Mouse (Mus musculus) spleen, adult 12 weeks (tissue): ENCODE results near the gene Slc36a4.

Experiments used
- DNase-seq: peaks from one replicate; pipeline ENCODE4 v3.0.0; 2022; ENCODE audit warnings: low spot score

The Slc36a4 gene

GRCm38 (mm10) chr9:15709599-15710381, at the start of gene Slc36a4:
Slc36a4 (plus strand) TSS chr9:15709738.
- DNase-seq: peak; percentile 4

- no peak for DNase-seq
These were observed 44.9 kb upstream of the Slc36a4 start for GRCm38 (mm10) chr9:15664606-15665005.

- DNase-seq: no peak
These were observed 40.1 kb upstream of the Slc36a4 start for GRCm38 (mm10) chr9:15669452-15669851.

GRCm38 (mm10) chr9:15670002-15670527, 39.5 kb upstream of the Slc36a4 start:
- no peak for DNase-seq

GRCm38 (mm10) chr9:15672251-15672650, 37.3 kb upstream of the Slc36a4 start:
- no peak for DNase-seq

- no peak for DNase-seq
These were observed 27.6 kb upstream of the Slc36a4 start for GRCm38 (mm10) chr9:15681855-15682466.

- no peak for DNase-seq
These were observed 24.3 kb upstream of the Slc36a4 start for GRCm38 (mm10) chr9:15685215-15685614.

GRCm38 (mm10) chr9:15687358-15687757, 22.2 kb upstream of the Slc36a4 start:
- DNase-seq: no peak

- DNase-seq: no peak
These were observed 15.7 kb upstream of the Slc36a4 start for GRCm38 (mm10) chr9:15693847-15694246.

- DNase-seq: no peak
These were observed 14.5 kb upstream of the Slc36a4 start for GRCm38 (mm10) chr9:15694989-15695388.

- no peak for DNase-seq
These were observed 3.8 kb upstream of the Slc36a4 start for GRCm38 (mm10) chr9:15705706-15706105.

- DNase-seq: no peak
These were observed 449 bp upstream of the Slc36a4 start for GRCm38 (mm10) chr9:15708979-15709598.

- DNase-seq: no peak
These were observed 1.5 kb downstream of the Slc36a4 start for GRCm38 (mm10) chr9:15710821-15711565.

GRCm38 (mm10) chr9:15711676-15712075, 2.1 kb downstream of the Slc36a4 start:
- DNase-seq: no peak

GRCm38 (mm10) chr9:15714792-15715191, 5.3 kb downstream of the Slc36a4 start:
- DNase-seq: no peak

GRCm38 (mm10) chr9:15715193-15715989, 5.9 kb downstream of the Slc36a4 start:
- DNase-seq: no peak

- no peak for DNase-seq
These were observed 7.8 kb downstream of the Slc36a4 start for GRCm38 (mm10) chr9:15717363-15717762.

- DNase-seq: no peak
These were observed 8.8 kb downstream of the Slc36a4 start for GRCm38 (mm10) chr9:15718295-15718694.

GRCm38 (mm10) chr9:15719594-15719993, 10.1 kb downstream of the Slc36a4 start:
- DNase-seq: no peak

GRCm38 (mm10) chr9:15720556-15720955, 11.0 kb downstream of the Slc36a4 start:
- DNase-seq: no peak

GRCm38 (mm10) chr9:15721226-15721833, 11.8 kb downstream of the Slc36a4 start:
- no peak for DNase-seq
